Comparison of ENCODE assay signal across 7 mouse cellular contexts in genomic region chr1:93801741-93802238, GRCm38 (mm10). TPM values are rescaled to one million over a fixed set of nuclear protein-coding genes. Genes with fewer than 3 reads are reported as not detected.
DNase-seq lines count a peak whose midpoint lies in the region; ATAC-seq and TF ChIP-seq lines count a peak whose summit lies in the region.

TSS of gene Dtymk (minus strand) at chr1:93801934.

- H3K27ac ChIP-seq in intestine, postnatal 0 days (ENCODE audit: low read depth, low read length) = peak within 1 kb of the TSS; percentile 51
- H3K27ac ChIP-seq in midbrain, embryonic 12.5 days (replicated peaks) = peak within 1 kb of the TSS; percentile 77
- peak within 1 kb of the TSS; percentile 80 for H3K27ac ChIP-seq in small intestine, adult 2 months (ENCODE audit: insufficient read depth, low read depth, low read length)

- H3K4me2 ChIP-seq in intestine, postnatal 0 days (replicated peaks; ENCODE audit: low read depth) = peak within 1 kb of the TSS; percentile 93
- H3K4me2 ChIP-seq in midbrain, embryonic 12.5 days (replicated peaks) = peak within 1 kb of the TSS; percentile 79

- no peaks in the 10 kb centered on the region for H3K9me3 ChIP-seq in intestine, postnatal 0 days (ENCODE audit: control insufficient read depth)
- no peaks in the 10 kb centered on the region for H3K9me3 ChIP-seq in midbrain, embryonic 12.5 days

- H3K36me3 ChIP-seq in intestine, postnatal 0 days (ENCODE audit: control insufficient read depth, insufficient read depth) = peaks cover 23% of the 10 kb centered on the region
- peaks cover 41% of the 10 kb centered on the region for H3K36me3 ChIP-seq in midbrain, embryonic 12.5 days
- H3K36me3 ChIP-seq in small intestine, adult 2 months (ENCODE audit: control insufficient read depth, insufficient read depth, low read length) = peaks cover 7% of the 10 kb centered on the region

- peaks cover 11% of the 10 kb centered on the region; the same call in 1 of the 2 replicates for H3K4me1 ChIP-seq in intestine, postnatal 0 days (replicated peaks; ENCODE audit: control insufficient read depth, insufficient read depth, low read length)
- H3K4me1 ChIP-seq in midbrain, embryonic 12.5 days = peaks cover 32% of the 10 kb centered on the region
- peaks cover 14% of the 10 kb centered on the region; the same call in 1 of the 2 replicates for H3K4me1 ChIP-seq in small intestine, adult 2 months (ENCODE audit: control insufficient read depth, insufficient read depth, insufficient read length, low read length)

- DNase-seq in adrenal gland, adult 8-10 months = peak; percentile 93
- peak; percentile 92 for DNase-seq in embryo, embryonic 9.5 days (ENCODE audit: extremely low spot score)
- DNase-seq in gonadal fat pad, adult 2 months (ENCODE audit: low read depth) = no peak
- peak; percentile 94 for DNase-seq in left cerebral cortex, postnatal 4 days

- 0% methylated on average over 42 of the region's 42 CpGs for WGBS in intestine, postnatal 0 days
- under 1% methylated on average over 42 of the region's 42 CpGs for WGBS in midbrain, embryonic 12.5 days
- under 1% methylated on average over 42 of the region's 42 CpGs for WGBS in small intestine, adult 2 months

- H3K4me3 ChIP-seq in intestine, postnatal 0 days (ENCODE audit: low read depth, low read length) = peak within 1 kb of the TSS; percentile 66
- H3K4me3 ChIP-seq in midbrain, embryonic 12.5 days = peak within 1 kb of the TSS; percentile 76
- peak within 1 kb of the TSS; percentile 96 for H3K4me3 ChIP-seq in small intestine, adult 2 months (ENCODE audit: low read depth, low read length)

- intact Hi-C loops in left cerebral cortex, postnatal 4 days (cut with DNase I) = no loop called here

- no peaks in the 10 kb centered on the region for H3K27me3 ChIP-seq in intestine, postnatal 0 days (replicated peaks; ENCODE audit: control insufficient read depth, insufficient read depth, low read length)
- no peaks in the 10 kb centered on the region for H3K27me3 ChIP-seq in midbrain, embryonic 12.5 days
- no peaks in the 10 kb centered on the region for H3K27me3 ChIP-seq in small intestine, adult 2 months (ENCODE audit: control insufficient read depth, insufficient read depth, low read length)

- peak; percentile 78 for TF ChIP-seq CTCF in intestine, postnatal 0 days (IDR thresholded peaks at IDR 0.05; ENCODE audit: low read depth)
- TF ChIP-seq CTCF in small intestine, adult 2 months (IDR thresholded peaks at IDR 0.05; ENCODE audit: extremely low read depth, insufficient read length, insufficient replicate concordance, low read depth, low read length) = no peak

- peak within 1 kb of the TSS; percentile 56 for H3K9ac ChIP-seq in intestine, postnatal 0 days (ENCODE audit: low read depth, low read length)
- peak within 1 kb of the TSS; percentile 79 for H3K9ac ChIP-seq in midbrain, embryonic 12.5 days (replicated peaks)

- TF ChIP-seq POLR2A in small intestine, adult 2 months (IDR thresholded peaks at IDR 0.05; ENCODE audit: low read depth, low read length) = peak; percentile 25

- ATAC-seq in intestine, postnatal 0 days = peak; percentile 59
- ATAC-seq in midbrain, embryonic 12.5 days (ENCODE audit: low FRiP score, low read depth) = peak; percentile 53

RNA-seq across cellular contexts. Expression of gene Dtymk, which starts in this region (rescaled TPM):
- total RNA-seq in adrenal gland, adult 8-10 months (2022) = 10 to 100 TPM; 60.0 to 89.7 (median 75.5) TPM
- polyA plus RNA-seq in gonadal fat pad, adult 2 months (2012; rRNA removed) = 44.9 and 49.2 TPM in 2 replicates
- polyA plus RNA-seq in intestine, postnatal 0 days (2015; fragmentation: Nextera tagmentation; extraction: Ambion mirVana) = 85.8 and 87.1 TPM in 2 replicates
- total RNA-seq in left cerebral cortex, postnatal 4 days (2021) = 10 to 100 TPM; 80.5 to 91.2 TPM
- polyA plus RNA-seq in midbrain, embryonic 12.5 days (2016; fragmentation: Nextera tagmentation; extraction: Ambion mirVana) = 208 and 217 TPM in 2 replicates
- 10.2 and 14.5 TPM in 2 replicates for polyA plus RNA-seq in small intestine, adult 2 months (2012; rRNA removed)
